Mouse (Mus musculus) forebrain, postnatal 0 days (tissue): ENCODE measurements around the gene Hist1h1t. TPM values are rescaled to one million over a fixed set of nuclear protein-coding genes. Genes with fewer than 3 reads are reported as not detected.

Experiments
- ATAC-seq: fragments of 200-750 bp; cut with Nextera tagmentation; 2 replicates; pipeline ENCODE4 v1.8.0; 2017; ENCODE audit warnings: mild to moderate bottlenecking, moderate library complexity
- DNase-seq: peaks from one replicate; pipeline ENCODE4 v3.0.0-alpha.2; 2015
- H3K27ac ChIP-seq: fragments of 300-500 bp; sonication (generic); 2 replicates; pipeline ENCODE4 v1.5.1; 2014; ENCODE audit warnings: low read depth, mild to moderate bottlenecking, antibody characterized with exemption, low read length, moderate library complexity, mixed read lengths
- H3K27me3 ChIP-seq: fragments of 300-500 bp; sonication (generic); 2 replicates; pipeline ENCODE4 v1.6.1; 2014; ENCODE audit warnings: mild to moderate bottlenecking, low read length, mixed read lengths; ENCODE audit not compliant: insufficient read depth
- H3K36me3 ChIP-seq: fragments of 300-500 bp; sonication (generic); 2 replicates; pipeline ENCODE4 v1.6.1; 2014; ENCODE audit warnings: mild to moderate bottlenecking, moderate library complexity; ENCODE audit not compliant: insufficient read depth
- H3K4me1 ChIP-seq: fragments of 300-500 bp; sonication (generic); 2 replicates; pipeline ENCODE4 v1.6.1; 2014; ENCODE audit warnings: antibody characterized with exemption; ENCODE audit not compliant: insufficient read depth
- H3K4me2 ChIP-seq: fragments of 300-500 bp; sonication (generic); 2 replicates; pipeline ENCODE4 v1.6.1; 2014; ENCODE audit warnings: low read depth, mild to moderate bottlenecking, moderate library complexity
- H3K4me3 ChIP-seq: fragments of 300-500 bp; sonication (generic); 2 replicates; pipeline ENCODE4 v1.5.1; 2014; ENCODE audit warnings: low read depth, low read length, mixed read lengths
- H3K9ac ChIP-seq: fragments of 300-500 bp; sonication (generic); 2 replicates; pipeline ENCODE4 v1.6.1; 2014; ENCODE audit warnings: mild to moderate bottlenecking
- H3K9me3 ChIP-seq: fragments of 300-500 bp; sonication (generic); 2 replicates; pipeline ENCODE4 v1.6.1; 2016; ENCODE audit warnings: low read length
- CTCF ChIP-seq: sonication (generic); IDR thresholded peaks from 2 replicates; pipeline ENCODE4 v1.5.1; 2016; ENCODE audit warnings: antibody characterized with exemption, control low read depth, low read depth
- WGBS: fragments of 180-500 bp; shearing (Covaris S2); extraction: QIAGEN DNeasy Blood & Tissue Kit; methylation state at CpG from one replicate; pipeline ENCODE4 v1.1.7; 2014; 5-methylcytosine and 5-hydroxymethylcytosine counted together
- polyA plus RNA-seq: library from polyadenylated mRNA; unstranded; fragments of >200 nt; fragmentation: Nextera tagmentation; extraction: Ambion mirVana; gene quantifications from 2 replicates; pipeline ENCODE4 v1.2.1, GENCODE M21; 2015
- total RNA-seq: library from RNA; depleted of rRNA; stranded (reverse); fragments of >200 nt; gene quantifications from 2 replicates; pipeline ENCODE4 v1.2.3, GENCODE M21; 2014

Gene Hist1h1t
- total and polyA plus RNA-seq, 2 experiments from 2014 or later = 1.3 TPM; not detected in 1

- Histone ChIP-seq H3K4me2 (no peak overlapping the region), H3K4me1 (peaks cover 6% of the 10 kb centered on the region), H3K9ac (no peak overlapping the region), H3K4me3 (no peak overlapping the region), H3K27ac (no peak overlapping the region), H3K9me3 (no peaks in the 10 kb centered on the region), H3K36me3 (no peaks in the 10 kb centered on the region), H3K27me3 (no peaks in the 10 kb centered on the region)
- ATAC-seq (no peak), DNase-seq (no peak)
- WGBS = 90% methylated on average over 5 of the region's 5 CpGs
- no peak for TF ChIP-seq CTCF
Measured at GRCm38 (mm10) chr13:23737091-23737490, 41.5 kb downstream of the Hist1h1t start.

GRCm38 (mm10) chr13:23738041-23738440 lies 42.4 kb downstream of the Hist1h1t start:
- Histone ChIP-seq H3K27ac (peak overlapping the region; percentile 80), H3K4me2 (peak overlapping the region; percentile 100), H3K9me3 (no peaks in the 10 kb centered on the region), H3K36me3 (no peaks in the 10 kb centered on the region), H3K4me1 (peaks cover 6% of the 10 kb centered on the region), H3K4me3 (peak overlapping the region; percentile 51), H3K27me3 (no peaks in the 10 kb centered on the region), H3K9ac (peak overlapping the region; percentile 80)
- DNase-seq (peak; percentile 56), ATAC-seq (no peak)
- no peak for TF ChIP-seq CTCF
- 23% methylated on average over 4 of the region's 4 CpGs for WGBS

- peaks cover 6% of the 10 kb centered on the region for H3K4me1 ChIP-seq
- H3K4me2 ChIP-seq = peak within 1 kb of the TSS; percentile 100
- TF ChIP-seq CTCF = peak; percentile 16; the same call in 1 of the 2 replicates
- H3K27ac ChIP-seq = peak within 1 kb of the TSS; percentile 80
- 3% methylated on average over 30 of the region's 38 CpGs for WGBS
- DNase-seq = peak; percentile 93
- peak; percentile 93 for ATAC-seq
- H3K9ac ChIP-seq = peak within 1 kb of the TSS; percentile 80
- no peaks in the 10 kb centered on the region for H3K9me3 ChIP-seq
- no peaks in the 10 kb centered on the region for H3K27me3 ChIP-seq
- H3K36me3 ChIP-seq = no peaks in the 10 kb centered on the region
- peak within 1 kb of the TSS; percentile 51 for H3K4me3 ChIP-seq
Measured at GRCm38 (mm10) chr13:23738677-23739068, 43.1 kb downstream of the Hist1h1t start, which contains the start of gene Hist1h1c. TSS of gene Hist1h1c (plus strand) at chr13:23738808.

GRCm38 (mm10) chr13:23739069-23739921 lies 43.7 kb downstream of the Hist1h1t start:
- no peaks in the 10 kb centered on the region for H3K36me3 ChIP-seq
- H3K4me2 ChIP-seq = peak overlapping the region; percentile 100
- peak overlapping the region; percentile 80 for H3K27ac ChIP-seq
- peak overlapping the region; percentile 80 for H3K9ac ChIP-seq
- no peak for TF ChIP-seq CTCF
- DNase-seq = peak; percentile 95
- no peaks in the 10 kb centered on the region for H3K27me3 ChIP-seq
- ATAC-seq = peak; percentile 90
- 3% methylated on average over 39 of the region's 39 CpGs for WGBS
- H3K4me3 ChIP-seq = peak overlapping the region; percentile 51
- H3K9me3 ChIP-seq = no peaks in the 10 kb centered on the region
- H3K4me1 ChIP-seq = peaks cover 6% of the 10 kb centered on the region

GRCm38 (mm10) chr13:23739922-23740252 lies 44.3 kb downstream of the Hist1h1t start:
- Histone ChIP-seq H3K4me3 (peak overlapping the region; percentile 51), H3K9ac (peak overlapping the region; percentile 80), H3K27me3 (no peaks in the 10 kb centered on the region), H3K4me1 (peaks cover 6% of the 10 kb centered on the region), H3K27ac (peak overlapping the region; percentile 80), H3K4me2 (peak overlapping the region; percentile 100), H3K36me3 (no peaks in the 10 kb centered on the region), H3K9me3 (no peaks in the 10 kb centered on the region)
- DNase-seq = no peak
- TF ChIP-seq CTCF = no peak
- WGBS = 1% methylated on average over 14 of the region's 14 CpGs
- peak; percentile 25 for ATAC-seq

GRCm38 (mm10) chr13:23740256-23740840 lies 44.7 kb downstream of the Hist1h1t start:
- Histone ChIP-seq H3K9ac (peak overlapping the region; percentile 80), H3K27ac (peak overlapping the region; percentile 80; the same call in 1 of the 2 replicates), H3K9me3 (no peaks in the 10 kb centered on the region), H3K4me2 (peak overlapping the region; percentile 100), H3K4me1 (peaks cover 6% of the 10 kb centered on the region), H3K4me3 (peak overlapping the region; percentile 51), H3K27me3 (no peaks in the 10 kb centered on the region), H3K36me3 (no peaks in the 10 kb centered on the region)
- 38% methylated on average over 13 of the region's 13 CpGs for WGBS
- TF ChIP-seq CTCF = no peak
- DNase-seq (no peak), ATAC-seq (no peak)

GRCm38 (mm10) chr13:23740910-23741309 lies 45.3 kb downstream of the Hist1h1t start:
- Histone ChIP-seq H3K4me2 (no peak overlapping the region), H3K27ac (no peak overlapping the region), H3K9me3 (no peaks in the 10 kb centered on the region), H3K27me3 (no peaks in the 10 kb centered on the region), H3K4me1 (peaks cover 6% of the 10 kb centered on the region), H3K9ac (no peak overlapping the region), H3K4me3 (no peak overlapping the region), H3K36me3 (no peaks in the 10 kb centered on the region)
- ATAC-seq = no peak
- WGBS = 69% methylated on average over 5 of the region's 5 CpGs
- DNase-seq = no peak
- TF ChIP-seq CTCF = no peak
